Mouse (Mus musculus): Measurements from ENCODE around the gene Erh. TPM values are rescaled to one million over a fixed set of nuclear protein-coding genes. Genes with fewer than 3 reads are reported as not detected.

Gene Erh
- total RNA-seq, 2 experiments from 2014 or later: 10.7 to 19.9 TPM

DNA sequence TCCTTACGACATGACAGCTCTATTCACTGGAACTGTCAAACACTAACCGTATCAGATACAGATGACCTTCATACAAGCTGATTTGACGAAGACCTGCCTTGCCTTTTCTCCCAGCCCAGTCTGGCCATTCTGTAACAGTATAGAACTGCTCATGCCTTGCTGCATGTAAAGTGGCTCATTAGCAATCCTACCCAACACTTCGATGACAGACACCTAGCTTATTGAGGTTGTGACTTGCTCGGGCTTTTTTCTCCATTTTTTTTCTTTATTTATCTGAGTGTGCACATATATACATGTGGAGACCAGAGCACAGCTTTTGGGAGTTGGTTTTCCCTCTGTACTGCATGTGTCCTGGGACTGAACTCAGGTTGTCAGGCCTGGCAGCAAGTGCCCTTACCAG is 12.4 kb downstream of the Erh start:
- intact Hi-C loops (cut with DNase I): no loop called here

DNA sequence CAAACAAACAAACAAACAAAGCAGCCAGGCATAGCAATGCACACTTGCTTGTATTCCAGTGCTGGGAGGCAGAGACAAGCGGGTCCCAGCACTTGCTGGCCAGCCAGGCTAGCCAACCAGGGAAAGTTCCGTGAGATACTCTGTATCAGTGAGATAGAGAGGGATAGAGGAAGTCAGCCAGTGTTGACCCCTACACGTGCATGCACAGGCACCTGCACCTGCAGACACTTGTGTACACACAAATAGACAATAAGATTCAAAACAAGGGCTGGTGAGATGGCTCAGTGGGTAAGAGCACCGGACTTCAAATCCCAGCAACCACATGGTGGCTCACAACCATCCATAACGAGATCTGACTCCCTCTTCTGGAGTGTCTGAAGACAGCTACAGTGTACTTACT is 23.6 kb downstream of the Erh start:
- intact Hi-C loops (cut with DNase I): no loop called here
- no peak for DNase-seq

More for the DNA sequence above, 12.4 kb downstream of the Erh start:
- DNase-seq: no peak

DNA sequence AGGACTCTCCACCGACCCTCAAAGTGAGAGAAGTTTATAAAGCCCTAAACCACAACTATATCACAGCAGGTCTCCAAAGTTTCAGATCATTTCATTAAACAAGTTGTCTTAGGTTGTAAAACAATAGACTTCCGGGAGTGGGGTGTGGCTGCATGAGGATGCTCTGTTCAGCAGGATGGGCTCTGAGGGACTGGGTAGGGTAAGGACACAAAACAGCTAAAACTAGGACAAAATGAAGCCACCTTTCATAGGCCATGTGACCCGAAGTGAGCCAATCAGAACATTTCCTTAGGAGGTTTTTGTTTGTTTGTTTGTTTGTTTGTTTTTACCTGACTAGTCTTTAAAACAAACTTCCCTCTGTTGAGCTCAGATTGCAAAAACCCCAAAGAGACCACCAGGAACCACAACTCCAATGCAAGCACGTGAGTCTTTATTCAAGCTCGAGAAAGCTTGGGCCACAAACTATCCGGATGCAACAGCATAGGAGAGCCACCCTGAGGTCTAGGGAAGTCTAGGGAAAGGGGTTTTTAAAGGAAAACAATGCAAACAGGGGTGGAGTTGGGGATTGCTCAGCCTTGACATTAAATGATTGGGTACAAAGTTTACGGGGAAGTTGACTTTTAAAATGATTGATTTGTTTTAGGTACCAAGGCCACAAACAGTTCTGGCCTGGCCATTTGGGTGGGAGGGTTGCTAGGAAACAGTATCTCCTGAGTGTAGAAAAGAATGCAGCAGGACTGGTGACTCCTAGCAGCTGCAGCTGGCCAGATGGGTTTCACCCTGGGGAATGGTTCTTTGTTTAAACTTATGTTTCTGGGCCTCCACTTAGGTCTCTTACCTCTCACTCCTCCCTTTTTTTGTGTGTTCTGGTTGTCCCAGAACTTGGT is 28.5 kb downstream of the Erh start:
- no peak for DNase-seq
- intact Hi-C loops (cut with DNase I): no loop called here

DNA sequence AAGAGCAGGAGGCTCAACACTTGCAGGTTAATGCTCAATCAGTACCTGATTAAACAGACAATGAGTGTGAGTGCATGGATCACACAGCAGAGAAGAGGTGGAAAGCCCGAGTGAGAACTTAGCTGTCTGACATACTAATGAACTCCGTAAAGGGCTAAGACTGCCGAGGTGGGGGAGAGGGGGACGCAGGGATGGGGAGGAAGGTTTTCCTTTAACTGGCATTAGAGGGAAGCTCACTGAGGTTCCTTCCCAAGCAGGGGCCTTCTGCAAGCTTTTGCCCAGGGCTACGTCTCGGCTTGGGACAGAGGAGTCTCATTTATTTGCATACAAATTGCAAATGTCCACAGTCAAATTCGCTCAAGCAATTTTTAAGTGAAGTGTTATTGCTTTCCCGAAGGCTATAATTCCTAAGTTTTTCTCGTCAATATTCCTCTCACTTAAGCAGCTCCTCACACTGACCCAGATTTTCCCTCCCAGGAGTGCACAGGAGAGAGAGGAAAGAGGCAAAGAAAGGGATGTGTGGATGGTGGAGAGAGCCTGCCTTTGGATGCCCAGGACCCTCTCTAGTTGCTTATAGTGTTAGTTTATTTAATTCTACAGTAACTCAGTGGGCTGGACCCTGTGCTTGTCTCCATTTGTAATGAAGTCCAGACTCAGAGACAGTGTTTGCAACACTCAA is 31.9 kb downstream of the Erh start:
- intact Hi-C loops (cut with DNase I): no loop called here
- no peak for DNase-seq

DNA sequence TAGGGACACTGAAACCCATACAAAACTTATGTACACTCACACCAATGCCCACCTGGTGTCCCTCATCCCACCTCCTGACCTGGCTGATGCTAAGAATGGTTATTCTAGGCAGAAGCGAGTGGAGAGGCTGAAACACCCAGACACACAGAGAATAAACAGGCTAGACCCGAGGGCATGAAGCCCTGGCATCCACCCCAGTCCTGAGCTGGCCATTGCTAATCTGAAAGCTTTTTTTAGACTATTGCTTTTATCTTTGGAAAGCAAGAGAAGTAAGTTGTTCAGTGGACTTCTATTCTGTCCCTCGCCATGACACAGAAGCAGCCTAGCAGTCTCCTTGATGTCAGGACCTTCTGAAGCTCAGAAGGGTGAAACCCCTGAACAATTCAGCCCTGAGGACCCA is 34.2 kb downstream of the Erh start:
- no peak for DNase-seq
- intact Hi-C loops (cut with DNase I): no loop called here

DNA sequence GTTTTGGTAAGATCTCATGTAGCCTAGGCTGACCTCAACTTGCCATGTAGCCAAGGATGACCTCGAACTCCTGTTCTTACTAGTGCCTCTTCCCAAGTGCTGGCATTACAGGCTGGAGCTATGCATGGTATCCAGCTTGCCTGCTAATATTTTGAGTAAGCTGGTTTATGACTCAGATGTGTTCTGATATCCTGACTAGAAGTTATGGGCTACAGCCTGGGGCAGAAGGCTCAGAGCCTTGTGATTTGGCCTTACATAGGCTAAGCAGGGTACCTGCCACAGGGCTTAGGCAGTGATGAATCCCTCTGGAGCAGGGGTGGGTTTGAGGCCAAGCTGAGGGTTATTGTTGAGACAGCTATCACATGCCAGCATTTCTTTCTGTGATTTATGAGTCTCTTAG is 35.6 kb downstream of the Erh start:
- intact Hi-C loops (cut with DNase I): no loop called here
- DNase-seq: no peak

DNA sequence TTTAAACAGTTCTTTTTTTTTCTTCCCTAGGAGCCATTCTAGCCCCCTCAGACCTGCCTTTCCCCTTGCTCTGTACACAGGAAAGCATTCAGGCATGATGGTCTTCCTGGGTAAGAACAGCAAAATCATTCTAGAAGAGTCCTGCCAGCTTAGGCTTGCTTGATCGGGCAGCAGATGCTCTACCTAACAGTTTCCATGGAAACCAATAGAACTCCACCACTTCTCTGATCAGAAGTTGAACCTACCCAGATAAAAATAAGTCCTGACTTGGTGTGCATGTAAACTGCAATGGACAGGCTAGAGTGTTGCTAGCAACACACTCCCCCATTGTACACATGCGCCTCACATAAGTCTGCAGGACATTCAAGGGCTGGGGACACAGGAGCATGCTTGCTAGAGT is 39.9 kb downstream of the Erh start:
- intact Hi-C loops (cut with DNase I): no loop called here
- no peak for DNase-seq

- no peak for DNase-seq
- intact Hi-C loops (cut with DNase I): no loop called here
These were observed 40.6 kb downstream of the Erh start for GRCm38 (mm10) chr12:80603566-80603965.

GRCm38 (mm10) chr12:80602432-80602831 is 41.7 kb downstream of the Erh start:
- DNase-seq: no peak
- intact Hi-C loops (cut with DNase I): no loop called here

DNA sequence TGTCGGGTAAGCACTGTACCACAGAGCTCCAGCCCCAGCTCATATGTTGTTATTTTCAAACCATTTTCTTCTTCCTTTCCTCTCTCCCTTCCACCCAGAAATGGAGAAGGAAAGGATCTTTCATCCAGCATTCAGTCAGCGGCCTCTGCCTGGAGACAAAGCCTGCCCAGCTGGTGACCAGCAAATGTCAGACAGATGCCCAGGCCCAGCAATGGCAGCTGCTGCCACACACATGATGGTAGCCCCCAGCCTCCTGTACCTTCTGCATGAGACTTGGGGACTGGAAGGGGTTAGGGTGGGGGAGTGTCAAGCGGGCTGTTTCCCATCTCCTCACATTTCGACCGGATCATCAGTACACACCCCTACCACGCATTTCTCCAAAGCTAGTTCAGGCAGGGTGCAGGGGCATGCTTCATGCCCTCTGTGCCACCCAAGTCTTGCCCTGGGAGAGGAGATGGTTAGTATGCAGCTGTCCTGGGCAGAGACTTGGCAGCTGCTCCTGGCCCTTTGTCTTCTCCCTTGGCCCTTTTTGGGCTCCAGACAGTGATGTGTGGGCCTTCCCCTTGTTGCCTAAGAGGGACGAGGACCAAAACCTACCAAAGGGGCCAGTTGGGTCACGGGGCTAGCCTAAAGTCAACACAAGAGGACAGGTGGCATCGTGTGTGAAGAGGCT is 42.4 kb downstream of the Erh start:
- intact Hi-C loops (cut with DNase I): no loop called here
- no peak for DNase-seq

GRCm38 (mm10) chr12:80598756-80599155 is 45.4 kb downstream of the Erh start:
- DNase-seq: peak; percentile 51 to 61
- intact Hi-C loops (cut with DNase I): no loop called here

DNA sequence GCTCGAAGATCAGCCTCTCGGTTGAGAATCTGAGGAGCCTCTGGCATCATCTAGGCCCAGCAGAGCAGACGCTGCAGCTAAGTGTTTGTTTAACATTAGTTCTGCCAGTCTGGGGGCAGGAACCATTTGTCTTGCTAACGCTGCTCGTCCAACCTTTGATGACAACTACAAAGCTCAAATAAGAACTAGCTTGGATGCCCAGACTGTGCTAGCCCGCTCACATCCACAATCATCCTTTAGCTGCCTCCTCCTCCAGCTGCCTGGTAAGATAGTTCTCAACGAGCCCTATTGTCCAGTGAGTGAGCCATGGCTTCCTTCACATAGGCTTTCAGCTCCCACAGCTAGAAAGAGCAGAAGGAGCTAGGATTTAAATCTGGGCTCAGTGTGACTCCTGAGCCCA is 45.9 kb downstream of the Erh start:
- intact Hi-C loops (cut with DNase I): no loop called here
- DNase-seq: no peak

DNA sequence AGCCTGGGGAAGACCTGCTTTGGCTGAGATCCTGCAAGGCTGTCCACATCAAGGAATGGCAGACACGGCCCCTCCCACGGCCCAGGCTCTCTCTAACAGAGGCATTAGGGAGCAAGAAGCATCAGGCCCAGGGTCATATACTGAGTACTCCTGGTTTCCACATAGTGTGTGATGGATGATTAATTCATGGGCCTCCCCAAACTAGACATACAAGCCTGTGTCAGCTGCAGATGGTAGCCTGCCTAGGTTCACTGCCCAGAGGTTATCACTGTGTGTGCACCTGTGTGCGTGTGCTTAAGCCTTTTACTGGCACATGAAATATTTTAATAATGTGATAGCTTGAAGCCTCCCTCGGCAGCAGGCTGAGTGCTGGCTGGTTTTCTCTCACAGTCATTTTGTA is 48.2 kb downstream of the Erh start:
- no peak for DNase-seq

GRCm38 (mm10) chr12:80595566-80595965 is 48.6 kb downstream of the Erh start:
- intact Hi-C loops (cut with DNase I): no loop called here
- no peak for DNase-seq

More for the DNA sequence above, 48.2 kb downstream of the Erh start:
- intact Hi-C loops (cut with DNase I): no loop called here

DNA sequence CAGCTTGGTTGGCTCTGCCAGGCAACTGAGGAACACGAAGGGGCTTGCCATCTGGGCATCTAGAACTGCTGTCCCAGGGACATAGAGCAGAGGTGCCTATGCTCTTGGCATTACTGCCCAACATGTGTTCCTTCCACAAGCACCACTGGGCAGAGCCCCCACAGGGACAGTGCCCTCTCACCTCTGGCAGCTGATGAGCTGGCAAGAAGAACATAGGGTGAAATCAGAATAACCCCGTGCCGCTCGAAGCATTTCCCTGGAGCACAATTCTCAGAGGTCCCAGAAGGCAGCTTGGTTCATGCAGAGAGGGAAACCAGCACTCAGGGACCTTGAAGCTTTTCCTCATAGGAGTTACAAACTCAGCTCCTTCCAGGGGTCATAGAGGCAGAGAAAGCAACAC is 49.4 kb downstream of the Erh start:
- intact Hi-C loops (cut with DNase I): no loop called here
- DNase-seq: no peak

DNA sequence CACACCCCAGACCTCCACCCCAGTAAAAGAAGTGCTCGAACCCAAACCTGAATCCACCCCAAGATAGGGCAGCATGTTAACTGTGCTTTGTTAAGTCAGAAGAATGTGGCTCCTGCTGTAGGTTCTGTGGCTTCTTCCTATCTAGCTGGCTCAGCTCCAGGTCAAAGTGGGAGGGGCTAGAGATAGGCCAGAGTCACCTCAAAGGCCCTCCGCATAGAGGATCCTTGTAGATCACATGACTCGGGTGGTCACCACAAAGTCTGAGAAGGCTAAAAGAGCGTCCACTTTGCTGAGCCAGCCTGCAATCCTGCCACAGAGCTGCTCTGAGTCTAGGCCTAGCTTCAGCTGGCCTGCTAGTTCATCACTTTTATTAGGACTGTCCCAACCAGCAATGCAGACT is 50.0 kb downstream of the Erh start:
- intact Hi-C loops (cut with DNase I): no loop called here
- DNase-seq: no peak

DNA sequence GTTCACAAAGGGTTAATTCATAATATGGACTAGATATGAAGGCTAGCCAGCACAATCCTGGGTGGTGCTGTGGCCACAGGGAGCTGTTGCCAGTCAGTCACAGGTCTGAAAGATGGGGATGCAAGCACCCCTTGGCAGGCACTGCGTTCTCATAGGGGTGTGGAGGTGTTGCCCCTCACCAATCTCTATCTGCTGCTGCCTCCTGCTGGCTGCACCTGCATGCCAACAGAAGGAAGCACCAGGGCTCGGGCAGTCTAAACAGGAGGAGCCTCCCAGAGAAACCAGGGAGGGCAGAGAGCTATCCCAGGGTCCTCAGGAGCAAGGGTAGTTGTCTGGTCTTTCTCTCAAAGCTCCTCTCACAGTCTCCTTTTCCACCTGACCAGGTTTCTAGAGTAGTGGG is 59.2 kb downstream of the Erh start:
- no peak for DNase-seq

More for the DNA sequence above, 59.2 kb downstream of the Erh start:
- intact Hi-C loops (cut with DNase I): no loop called here

Data from gastrocnemius, postnatal 36 days (tissue).